Mouse (Mus musculus) left cerebral cortex, adult 9 months (tissue): ENCODE results near the gene Noto.

ENCODE experiments used
- DNase-seq, 2 experiments: peaks; one replicate each; pipeline ENCODE4 v3.0.0; 2022; ENCODE audit warnings: low spot score in 2 of 2

Noto gene

DNA sequence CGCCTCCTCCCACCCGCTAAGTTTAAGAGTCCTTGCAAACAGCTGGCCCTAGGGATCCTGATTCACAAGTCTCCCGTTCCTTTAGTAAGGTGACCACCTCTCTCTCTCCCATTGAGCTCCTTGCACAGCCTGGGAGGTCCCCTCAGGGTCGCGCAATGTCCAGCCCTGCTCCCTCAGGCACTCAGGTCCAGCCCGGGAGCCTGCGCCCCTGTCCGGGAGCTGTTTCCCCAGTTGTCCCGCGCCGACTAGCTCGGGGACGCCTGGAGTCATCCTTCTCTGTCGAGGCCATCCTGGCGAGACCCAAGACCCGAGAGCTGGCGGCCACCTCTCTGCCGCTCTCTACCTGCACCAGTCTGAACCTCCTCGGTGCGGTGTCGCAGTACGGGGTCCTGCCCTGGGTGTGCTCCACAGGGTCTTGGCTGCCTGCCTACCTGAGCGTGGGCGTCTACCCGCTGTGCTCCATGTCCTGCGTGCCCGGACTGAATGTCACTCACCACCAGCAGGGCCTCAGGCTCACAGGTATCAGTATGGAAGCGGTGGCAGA, at the start of gene Noto:
Noto (plus strand) TSS at position 51 of the 544 bp plus-strand sequence.
- DNase-seq, result no peak

GRCm38 (mm10) chr6:85373951-85374733, 49.5 kb upstream of the Noto start, which contains the start of gene Rab11fip5:
Rab11fip5 (minus strand) TSS chr6:85374634.
- DNase-seq, result no peak

- peak; percentile 87 to 96 for DNase-seq
These were observed 49.0 kb upstream of the Noto start for GRCm38 (mm10) chr6:85374734-85375114.

- DNase-seq, result no peak
These were observed 46.5 kb upstream of the Noto start for GRCm38 (mm10) chr6:85377066-85377734.

DNA sequence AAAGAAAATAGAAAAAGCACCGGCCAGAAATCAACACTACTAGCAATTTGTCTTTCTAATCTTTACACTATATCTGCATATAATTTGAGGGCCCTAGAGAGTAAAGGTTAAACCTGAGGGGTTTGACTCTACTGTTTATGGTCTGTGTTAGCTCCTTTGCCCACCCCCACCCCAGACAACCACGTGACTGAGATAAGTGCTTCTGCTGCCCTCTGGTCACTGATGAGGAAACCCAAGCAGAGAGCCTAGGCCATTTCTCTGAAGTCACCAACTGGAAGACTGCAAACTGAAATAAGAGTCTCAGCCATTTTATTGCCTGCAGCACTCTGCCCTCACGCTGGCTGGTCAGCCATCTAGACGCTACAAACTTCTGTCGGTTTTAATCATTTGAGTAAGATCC, 45.8 kb upstream of the Noto start:
- no peak for DNase-seq

- DNase-seq, result no peak
These were observed 45.1 kb upstream of the Noto start for GRCm38 (mm10) chr6:85378629-85379028.

DNA sequence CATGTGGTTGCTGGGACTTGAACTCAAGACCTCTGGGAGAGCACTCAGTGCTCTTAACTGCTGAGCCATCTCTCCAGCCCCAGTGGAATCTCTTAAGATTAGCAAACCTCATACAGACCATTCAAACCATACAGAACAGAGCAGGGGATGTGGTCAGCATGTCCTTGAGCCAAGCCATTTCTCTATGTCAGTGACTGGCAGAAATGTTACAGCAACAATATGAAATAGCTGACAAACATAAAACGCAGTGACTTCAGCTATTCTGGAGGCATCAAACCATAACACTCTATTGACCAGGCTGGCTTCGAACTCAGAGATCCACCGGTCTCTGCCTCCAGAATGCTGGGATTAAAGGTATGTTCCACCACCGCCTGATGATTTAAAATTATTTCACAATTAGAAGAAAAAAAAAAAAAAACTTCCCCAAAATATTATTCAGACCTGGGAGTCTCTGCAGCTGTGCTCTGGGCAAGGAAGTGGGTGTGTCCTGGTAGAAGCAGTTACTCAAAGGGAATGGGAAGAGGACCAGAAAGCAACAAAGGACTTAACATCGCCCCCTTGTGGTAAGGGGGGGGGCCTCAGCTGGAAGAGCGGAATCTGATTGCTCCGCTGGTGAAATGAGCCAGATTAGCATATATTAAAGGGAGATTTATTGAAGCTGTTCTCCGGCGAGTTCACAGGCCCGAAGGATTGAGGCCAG, 43.3 kb upstream of the Noto start:
- DNase-seq, result peak in 1 of 2 experiments; percentile 90

DNA sequence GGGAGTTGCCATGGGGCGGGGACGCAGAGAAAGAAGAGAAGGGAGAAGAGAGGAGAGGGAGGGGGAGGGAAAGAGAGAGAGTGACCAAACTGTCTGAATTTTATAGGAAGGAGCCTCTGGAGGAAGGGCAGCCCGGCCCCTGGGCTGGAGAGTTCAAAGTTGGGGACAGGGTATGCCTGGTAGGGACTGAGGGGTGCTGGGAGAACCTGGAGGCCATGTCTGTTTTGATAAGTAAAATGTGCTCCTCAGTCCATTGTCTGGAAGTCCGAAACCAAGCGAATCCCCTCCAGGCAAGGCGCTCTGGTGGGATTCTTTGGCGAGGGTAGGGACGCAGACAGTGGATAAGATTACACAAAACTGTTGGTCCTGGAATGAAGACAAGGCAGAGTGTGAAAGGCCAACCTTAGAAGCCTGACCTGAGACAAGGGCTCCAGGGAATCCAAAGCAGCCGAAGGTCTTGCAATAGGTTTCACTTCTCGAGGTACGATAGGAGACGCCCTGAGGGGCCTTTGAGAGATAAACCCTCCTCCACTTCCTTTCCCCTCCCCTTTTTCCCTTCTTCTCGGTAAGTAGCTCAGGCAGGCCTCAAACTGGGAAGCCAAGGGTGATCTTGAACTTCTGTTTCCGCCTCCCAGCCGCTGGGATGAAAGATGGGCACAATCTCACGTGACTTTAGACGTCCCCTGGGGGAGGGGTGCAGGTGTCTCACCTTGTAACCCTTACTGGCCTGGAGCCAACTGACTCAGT, 42.6 kb upstream of the Noto start:
- no peak for DNase-seq

DNA sequence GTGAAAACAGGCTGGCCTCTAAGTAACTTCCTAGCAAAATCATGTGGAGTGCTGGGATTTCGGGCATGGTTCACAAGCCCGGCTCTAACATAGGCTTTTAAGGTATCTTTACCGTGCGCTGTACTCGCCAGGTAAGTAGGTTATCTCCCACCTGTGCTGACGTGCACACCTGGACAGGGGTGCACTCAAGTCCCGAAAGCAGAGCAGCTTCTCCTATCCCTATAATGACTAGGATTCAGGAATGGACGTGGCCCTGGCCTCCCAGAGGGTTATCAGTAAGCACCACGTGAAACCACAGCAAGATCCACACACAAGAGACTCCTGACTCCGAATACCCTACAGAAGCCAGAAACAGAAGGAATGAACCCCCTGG, 42.1 kb upstream of the Noto start:
- no peak for DNase-seq

DNA sequence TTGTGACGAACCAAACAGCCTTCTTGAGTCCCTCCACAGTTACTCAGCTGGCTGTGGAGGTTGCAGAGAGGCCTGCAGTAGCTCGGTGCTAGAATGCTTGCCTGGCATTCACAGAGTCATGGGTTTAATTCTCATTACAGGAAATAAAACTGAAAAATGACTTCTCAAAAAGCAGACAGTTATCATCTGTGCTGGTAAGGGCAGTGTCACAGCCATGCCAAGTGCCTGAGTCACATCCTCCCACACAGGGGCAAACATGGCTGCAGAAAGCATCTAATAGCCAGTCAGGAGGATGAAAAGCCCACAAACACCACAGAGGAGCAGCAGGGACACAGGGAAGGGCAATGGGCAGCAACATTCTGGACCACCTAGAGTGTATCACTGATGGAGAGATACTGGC, 40.9 kb upstream of the Noto start:
- no peak for DNase-seq

DNA sequence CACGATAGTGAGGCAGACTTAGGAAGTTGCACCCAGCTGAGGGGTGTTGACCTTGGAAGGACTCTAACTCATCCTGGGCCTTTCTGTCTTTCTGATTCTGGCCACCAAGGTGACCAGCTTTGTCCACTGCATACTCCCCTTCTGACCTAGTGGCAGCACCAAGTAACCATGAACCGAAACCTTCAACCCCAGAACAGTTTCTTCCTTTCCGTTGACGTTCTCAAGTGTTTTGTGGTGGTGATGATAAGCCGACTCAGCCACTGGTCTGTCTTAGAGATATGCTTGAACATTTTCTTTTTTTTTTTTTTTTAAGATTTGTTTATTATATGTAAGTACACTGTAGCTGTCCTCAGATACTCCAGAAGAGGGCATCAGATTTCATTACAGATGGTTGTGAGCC, 35.1 kb upstream of the Noto start:
- DNase-seq, result no peak

DNA sequence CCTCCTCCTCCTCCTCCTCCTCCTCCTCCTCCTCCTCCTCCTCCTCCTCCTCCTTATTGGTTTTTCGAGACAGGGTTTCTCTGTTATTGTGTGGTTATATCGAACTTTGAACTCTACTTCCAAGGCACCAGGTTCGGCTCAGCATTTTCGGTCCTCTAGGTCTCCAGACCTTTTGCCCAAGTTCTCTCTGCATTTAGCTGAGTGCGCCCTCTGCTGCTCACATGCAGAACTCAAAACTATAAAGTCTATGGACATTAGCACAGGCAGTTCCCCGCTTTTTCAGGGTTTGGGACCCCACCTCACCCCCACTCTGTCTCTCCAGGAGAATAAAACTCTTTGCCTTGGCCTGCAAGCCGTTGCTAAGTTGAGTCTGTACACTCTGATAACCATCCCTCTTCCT, 31.9 kb upstream of the Noto start:
- peak in 1 of 2 experiments; percentile 73 for DNase-seq

DNA sequence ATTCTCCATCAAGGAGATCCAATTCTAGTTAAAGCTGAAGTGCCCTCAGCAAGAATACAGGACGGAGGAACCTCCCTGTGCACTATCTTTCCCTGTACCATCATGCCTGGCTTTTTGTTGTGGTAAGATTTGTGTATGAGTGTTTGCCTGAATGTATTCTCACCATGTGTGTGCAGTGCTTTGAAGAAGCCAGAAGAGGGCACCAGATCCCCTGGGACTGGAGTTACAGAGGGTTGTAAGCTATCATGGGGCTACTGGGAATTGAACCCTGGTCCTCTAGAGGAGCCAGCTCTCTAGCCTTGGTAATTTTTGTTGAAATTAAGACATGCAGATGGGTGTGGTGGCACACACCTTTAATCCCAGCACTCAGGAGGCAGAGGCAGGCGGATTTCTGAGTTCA, 28.3 kb upstream of the Noto start:
- no peak for DNase-seq

- peak in 1 of 2 experiments; percentile 56 for DNase-seq
These were observed 26.5 kb upstream of the Noto start for GRCm38 (mm10) chr6:85397165-85397564.

GRCm38 (mm10) chr6:85399715-85400114, 24.0 kb upstream of the Noto start:
- DNase-seq, result no peak

DNA sequence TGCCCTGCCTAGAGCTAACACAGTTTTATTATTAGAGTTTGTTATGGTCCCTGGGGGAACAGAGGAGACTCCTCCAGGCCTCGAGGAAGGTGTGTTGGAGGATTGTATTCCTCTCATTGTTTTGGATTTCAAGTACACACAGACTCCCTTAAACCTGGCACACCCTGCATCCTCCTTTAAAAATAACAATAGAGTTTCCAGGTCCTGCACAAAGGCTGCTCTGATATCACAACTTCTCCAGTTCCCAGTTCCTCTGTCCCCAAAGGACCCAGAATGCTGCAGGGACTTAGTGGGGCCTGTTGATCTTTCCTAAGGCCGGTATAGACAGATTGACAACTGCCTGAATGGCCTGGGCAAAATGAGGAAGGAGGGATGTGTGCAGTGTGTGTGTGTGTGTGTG, 21.1 kb upstream of the Noto start:
- DNase-seq, result no peak

- DNase-seq, result no peak
These were observed 20.6 kb upstream of the Noto start for GRCm38 (mm10) chr6:85403039-85403438.

DNA sequence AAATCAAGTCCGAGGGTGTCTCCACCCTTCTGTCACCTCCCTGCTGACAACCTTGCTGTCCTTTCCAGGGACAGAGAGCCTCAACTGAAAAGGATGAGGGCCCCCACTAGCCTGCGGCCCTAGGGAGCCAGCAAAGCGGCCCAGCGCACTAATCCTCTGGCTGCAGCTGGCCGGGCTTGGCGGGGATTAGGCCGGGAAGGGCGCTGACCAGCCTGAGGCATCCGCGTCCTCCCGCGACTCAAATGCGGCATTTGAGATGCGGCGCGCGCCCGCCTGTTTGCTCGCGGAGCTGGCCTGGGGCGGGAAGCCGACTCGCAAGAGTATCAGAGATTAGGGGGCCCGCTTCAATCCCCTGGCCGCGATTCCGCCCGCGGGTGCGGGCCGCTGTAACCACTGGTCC, 14.7 kb upstream of the Noto start:
- no peak for DNase-seq

GRCm38 (mm10) chr6:85410771-85411273, 12.9 kb upstream of the Noto start:
- peak in 1 of 2 experiments; percentile 42 for DNase-seq

- no peak for DNase-seq
These were observed 7.9 kb upstream of the Noto start for GRCm38 (mm10) chr6:85415829-85416228.

GRCm38 (mm10) chr6:85419150-85419549, 4.5 kb upstream of the Noto start:
- DNase-seq, result no peak
